Mouse (Mus musculus) ovary, adult 18-20 months (tissue): ENCODE data around the gene Gm21988.

Source experiments
- DNase-seq: peaks from one replicate; pipeline ENCODE4 v3.0.0; 2022; ENCODE audit warnings: low spot score, mixed read lengths

Gm21988 gene

GRCm38 (mm10) chr11:70216103-70216502, 23.5 kb downstream of the Gm21988 start:
- no peak for DNase-seq

GRCm38 (mm10) chr11:70215301-70215700, 24.3 kb downstream of the Gm21988 start:
- no peak for DNase-seq

- DNase-seq: no peak
These were observed 24.8 kb downstream of the Gm21988 start for GRCm38 (mm10) chr11:70214856-70215209.

GRCm38 (mm10) chr11:70214191-70214855, 25.3 kb downstream of the Gm21988 start:
- DNase-seq: no peak

- DNase-seq: no peak
These were observed 25.9 kb downstream of the Gm21988 start for GRCm38 (mm10) chr11:70213736-70214135.

GRCm38 (mm10) chr11:70212896-70213295, 26.7 kb downstream of the Gm21988 start:
- DNase-seq: no peak

- DNase-seq: no peak
These were observed 27.2 kb downstream of the Gm21988 start, which contains the start of gene Slc16a11 for GRCm38 (mm10) chr11:70212423-70212822. Gene Slc16a11, plus strand, starts transcription at chr11:70212752.

GRCm38 (mm10) chr11:70211972-70212371, 27.7 kb downstream of the Gm21988 start:
- no peak for DNase-seq

- DNase-seq: no peak
These were observed 28.9 kb downstream of the Gm21988 start for GRCm38 (mm10) chr11:70210681-70211080.

GRCm38 (mm10) chr11:70208778-70209388, 30.7 kb downstream of the Gm21988 start:
- DNase-seq: no peak

GRCm38 (mm10) chr11:70207283-70207682, 32.3 kb downstream of the Gm21988 start:
- DNase-seq: no peak

- DNase-seq: no peak
These were observed 32.8 kb downstream of the Gm21988 start for GRCm38 (mm10) chr11:70206801-70207200.

- DNase-seq: peak; percentile 67
These were observed 37.9 kb downstream of the Gm21988 start for GRCm38 (mm10) chr11:70201691-70202090.

- DNase-seq: no peak
These were observed 39.5 kb downstream of the Gm21988 start for GRCm38 (mm10) chr11:70200036-70200608.

GRCm38 (mm10) chr11:70199107-70199506, 40.5 kb downstream of the Gm21988 start:
- no peak for DNase-seq

- no peak for DNase-seq
These were observed 41.3 kb downstream of the Gm21988 start for GRCm38 (mm10) chr11:70198332-70198731.

- DNase-seq: no peak
These were observed 46.0 kb downstream of the Gm21988 start for GRCm38 (mm10) chr11:70193354-70194285.

GRCm38 (mm10) chr11:70192157-70192556, 47.5 kb downstream of the Gm21988 start:
- DNase-seq: no peak

GRCm38 (mm10) chr11:70191188-70191587, 48.4 kb downstream of the Gm21988 start:
- no peak for DNase-seq

- DNase-seq: no peak
These were observed 50.1 kb downstream of the Gm21988 start for GRCm38 (mm10) chr11:70189319-70190134.
